Mouse (Mus musculus): ENCODE data around the gene Tmem255b.

The Tmem255b gene

DNA sequence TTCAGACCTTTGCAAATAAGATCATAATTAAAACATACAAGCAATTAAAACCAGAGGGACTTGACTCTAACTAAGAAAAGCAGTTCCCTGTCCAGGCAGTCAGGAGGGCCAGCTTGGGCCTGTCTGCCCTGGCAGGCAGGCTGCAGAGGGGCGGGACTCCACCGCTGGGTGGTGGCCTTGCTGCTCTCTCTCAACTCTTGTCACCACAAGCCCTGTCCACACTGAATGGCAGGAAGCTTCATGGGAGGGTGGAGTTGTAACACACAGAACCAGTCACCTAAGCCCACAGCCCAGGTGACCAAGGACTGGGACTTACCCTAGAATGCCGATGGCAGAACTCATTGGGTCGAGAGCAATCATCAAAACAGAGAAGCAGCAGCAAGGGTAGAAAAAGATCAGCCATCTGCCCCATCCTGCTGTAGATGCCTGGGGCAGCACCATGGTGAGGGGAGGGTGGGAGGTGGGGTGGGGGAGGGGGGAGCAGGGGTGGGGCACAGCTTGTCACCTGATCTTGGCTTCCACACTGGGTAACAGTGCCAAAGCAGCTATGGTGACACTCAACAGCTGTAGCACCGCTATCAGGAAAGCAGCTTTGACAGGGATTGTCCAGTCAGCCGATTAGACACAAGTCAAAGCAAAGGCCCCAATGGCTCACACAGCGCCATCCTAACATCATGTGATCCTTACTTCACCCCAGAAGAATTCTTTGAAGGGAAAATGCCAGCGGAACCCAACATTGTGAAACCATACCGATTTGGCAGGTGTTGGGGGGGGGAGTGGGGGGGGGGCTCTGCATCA lies 57.4 kb downstream of the Tmem255b start:
- no peak for DNase-seq

DNA sequence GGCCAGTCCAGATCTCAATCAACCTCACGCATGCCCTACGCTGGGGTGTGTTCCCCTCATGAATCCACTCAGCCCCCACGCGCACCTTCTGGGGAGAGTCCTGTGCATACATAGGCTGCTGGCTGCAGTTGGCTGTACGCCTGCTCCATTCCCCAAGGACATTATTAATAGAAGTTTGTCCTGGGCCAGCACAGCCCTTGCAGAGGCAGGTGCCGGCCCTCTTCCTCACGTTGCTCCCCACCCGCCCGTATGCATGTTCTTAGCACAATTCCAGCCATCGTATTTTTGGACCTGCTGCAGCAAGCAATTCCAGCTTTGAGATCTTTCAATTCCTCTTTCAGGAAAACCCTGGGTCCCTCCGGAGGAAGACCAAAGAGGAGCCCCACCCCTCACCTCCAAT lies 58.0 kb downstream of the Tmem255b start:
- DNase-seq, result no peak

DNA sequence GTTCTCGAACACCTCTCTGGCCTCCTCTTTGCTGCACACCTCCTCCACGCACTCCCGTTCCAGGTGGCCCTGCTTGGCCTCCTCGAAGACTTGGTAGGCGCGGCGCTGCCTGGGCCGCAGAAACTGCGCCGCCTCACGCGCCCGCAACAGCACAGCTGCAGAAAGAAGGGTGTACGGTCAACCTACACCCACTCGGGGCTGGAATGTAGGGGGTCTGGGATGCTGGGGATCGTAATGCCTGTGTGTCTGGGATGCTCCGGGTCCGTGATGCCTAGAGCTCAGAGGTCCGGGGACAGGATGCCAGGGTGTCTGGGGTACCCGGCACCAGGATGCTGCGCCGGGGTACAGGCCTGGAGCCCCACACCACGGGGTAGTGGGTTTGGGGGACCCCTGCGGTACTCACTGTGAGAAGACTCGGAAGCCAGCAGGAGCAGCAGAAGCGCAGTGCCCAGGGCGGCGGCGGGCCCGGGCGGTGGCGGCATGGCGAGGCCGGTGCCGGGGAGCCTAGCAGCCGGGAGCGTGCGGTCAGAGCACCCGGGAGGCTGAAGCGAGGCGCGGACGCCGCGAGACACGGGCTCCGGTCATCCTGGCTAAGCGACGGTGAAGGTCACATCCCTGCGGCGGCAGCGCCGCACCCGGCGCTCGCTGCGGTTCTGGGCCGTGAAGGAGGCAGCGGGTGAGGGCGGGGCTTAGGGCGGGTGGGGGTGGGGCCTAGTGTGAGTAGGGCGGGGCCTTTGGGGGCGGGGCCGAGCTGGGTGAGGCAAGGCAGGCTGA lies 59.1 kb downstream of the Tmem255b start, which contains the start of gene Gas6:
Gene Gas6, minus strand, starts transcription at position 633 of the 774 bp plus-strand sequence.
- peak; percentile 68 for DNase-seq

DNA sequence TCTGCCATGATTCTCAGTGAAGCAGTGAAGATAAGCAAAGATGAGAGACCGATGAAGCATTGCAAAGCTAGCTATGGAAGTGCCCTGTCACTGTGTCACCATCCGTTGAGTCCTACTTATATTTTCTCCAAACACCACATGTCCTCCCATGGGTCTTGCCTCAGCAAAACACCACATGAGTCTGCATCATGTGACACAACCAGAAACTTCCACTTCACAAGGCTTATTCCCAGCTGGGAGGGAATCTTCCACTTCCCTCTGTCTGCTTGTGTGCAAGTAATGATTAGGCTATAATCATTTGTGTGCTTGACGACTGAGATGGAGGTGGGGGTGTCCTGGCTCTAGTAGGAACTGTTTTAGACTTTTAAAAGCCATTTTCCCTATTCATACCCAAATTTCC lies 66.2 kb downstream of the Tmem255b start:
- no peak for DNase-seq

DNA sequence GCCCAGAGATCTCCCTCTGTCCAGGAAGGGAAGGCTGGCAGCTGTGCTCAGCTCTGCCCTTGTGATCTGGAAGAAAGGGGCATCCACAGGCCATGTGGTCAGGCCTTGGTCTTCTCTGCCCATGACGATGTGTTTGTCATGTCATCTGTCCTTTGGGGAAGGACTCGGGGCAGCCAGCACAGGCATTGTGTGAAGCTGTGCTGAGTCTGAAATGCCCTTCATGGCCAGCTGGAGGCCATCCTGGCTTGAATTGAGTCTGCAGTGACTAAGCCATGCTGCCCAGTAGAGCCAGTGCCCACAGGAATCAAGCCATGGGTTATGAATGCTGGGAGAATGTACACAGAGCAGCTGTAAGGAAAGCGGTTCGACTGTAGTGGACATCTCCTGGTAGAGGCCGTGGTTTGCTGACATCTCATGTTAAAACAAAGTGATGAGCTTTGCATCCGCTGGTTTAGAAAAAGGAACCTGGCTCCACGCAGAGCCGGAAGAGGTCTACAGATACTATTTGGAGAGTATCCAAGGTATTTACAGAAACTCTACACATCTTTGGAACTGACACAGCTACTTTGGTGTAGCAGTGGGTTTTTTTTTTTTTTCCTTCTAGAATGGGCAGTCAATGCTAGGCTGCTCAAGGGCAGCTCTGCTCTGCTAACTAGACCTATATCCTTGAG lies 69.1 kb downstream of the Tmem255b start:
- no peak for DNase-seq

DNA sequence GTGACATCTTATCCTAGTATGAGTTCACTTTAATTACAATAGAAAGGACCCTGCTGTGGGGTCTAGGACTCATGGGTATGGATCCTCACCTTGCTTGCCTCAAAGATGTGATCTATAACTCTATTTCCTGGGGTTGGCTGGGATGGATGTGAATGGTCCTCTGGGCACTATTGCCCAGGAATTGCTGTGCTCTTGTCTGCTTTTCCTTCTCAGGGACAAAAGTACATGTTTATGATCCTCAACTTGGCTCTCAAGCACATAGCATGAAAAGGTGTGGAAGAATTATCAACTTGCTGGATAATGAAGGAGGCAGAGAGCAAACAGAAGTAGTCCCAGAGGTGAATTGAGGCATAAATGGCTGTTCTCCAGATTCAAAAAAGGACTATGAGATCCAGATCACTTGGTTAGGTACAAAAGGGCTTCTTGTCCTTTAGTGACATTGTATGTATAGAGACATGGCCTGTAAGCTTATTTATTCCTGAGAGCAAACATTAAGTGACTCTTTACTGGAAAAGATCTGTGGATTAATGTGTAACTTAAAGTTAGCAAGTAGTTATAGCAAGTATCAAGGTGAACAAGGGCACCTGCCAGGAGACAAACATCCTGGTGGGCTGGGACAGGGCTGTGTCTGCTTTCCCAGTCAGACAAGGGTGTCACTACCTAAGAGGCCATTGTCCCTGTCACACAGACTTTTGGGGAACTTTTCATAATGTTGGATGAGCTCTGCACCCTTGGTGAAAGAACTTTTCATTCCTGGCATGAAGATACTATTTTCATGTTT lies 70.1 kb downstream of the Tmem255b start:
- DNase-seq, result no peak

DNA sequence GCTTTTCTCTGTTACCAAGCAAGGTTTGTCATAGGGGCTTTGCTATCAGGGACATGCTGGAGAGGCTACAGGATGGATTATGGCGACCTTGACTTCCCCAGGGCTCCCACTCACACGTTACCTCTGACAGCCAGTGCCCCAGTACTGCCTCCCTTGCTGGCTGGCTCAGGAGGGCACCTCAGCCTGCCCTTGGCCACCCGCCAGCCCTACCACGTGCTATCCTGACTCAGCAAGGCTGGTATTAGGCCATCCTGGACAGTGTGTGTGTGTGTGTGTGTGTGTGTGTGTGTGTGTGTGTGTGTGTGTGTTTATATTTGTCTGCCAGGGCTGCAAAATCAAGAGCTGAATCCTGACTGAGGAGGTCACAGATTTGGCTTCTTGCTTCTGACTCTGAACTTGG lies 71.9 kb downstream of the Tmem255b start:
- no peak for DNase-seq

DNA sequence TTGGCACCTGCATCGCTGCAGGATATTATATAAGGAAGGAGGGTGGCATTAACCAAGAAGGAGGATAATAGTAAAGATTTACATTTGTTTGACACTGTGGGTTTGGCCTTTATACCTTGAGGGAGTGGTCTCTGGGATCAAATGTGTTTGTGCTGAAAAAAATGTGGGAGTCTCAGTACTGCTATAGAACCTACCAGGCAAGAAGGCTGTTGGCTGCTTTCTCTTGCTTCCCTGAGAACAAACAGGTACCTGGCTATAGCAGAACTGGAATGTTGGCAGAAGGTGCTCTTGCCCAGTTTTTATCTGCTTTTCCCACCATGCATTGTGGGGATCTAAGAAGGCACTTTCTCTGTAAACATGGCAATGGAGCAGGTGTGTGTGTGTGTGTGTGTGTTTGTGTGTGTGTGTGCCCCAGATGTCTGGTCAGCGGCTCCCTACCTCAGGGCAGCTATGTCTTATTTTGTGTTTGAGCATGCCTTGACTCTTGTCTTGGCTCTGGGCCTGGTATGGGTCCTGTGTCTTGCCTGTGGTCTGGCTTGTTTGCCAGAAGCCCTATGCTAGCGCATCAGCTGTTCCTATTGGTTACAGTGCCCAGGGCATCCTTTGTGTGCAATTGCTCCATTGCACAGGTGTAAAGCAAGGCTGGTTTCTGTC lies 72.4 kb downstream of the Tmem255b start:
- no peak for DNase-seq

DNA sequence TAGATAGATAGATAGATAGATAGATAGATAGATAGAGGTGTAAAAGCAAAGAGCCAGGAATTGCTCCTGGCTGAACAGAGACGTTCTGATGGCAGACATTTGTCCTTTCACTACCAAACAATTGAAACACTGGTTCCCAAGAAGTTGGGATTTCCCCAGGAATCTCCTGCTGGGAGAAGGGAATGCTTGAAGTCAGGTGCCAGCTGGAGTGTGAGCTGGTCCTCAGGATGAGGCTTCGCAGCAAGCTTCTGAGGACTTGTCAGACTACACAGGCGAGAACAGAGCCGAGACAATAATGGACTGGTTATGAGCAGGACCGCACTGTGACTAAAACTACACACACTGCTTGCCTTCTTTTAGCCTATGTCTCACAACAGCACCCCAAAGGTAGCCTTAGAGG lies 77.0 kb downstream of the Tmem255b start:
- DNase-seq, result no peak

DNA sequence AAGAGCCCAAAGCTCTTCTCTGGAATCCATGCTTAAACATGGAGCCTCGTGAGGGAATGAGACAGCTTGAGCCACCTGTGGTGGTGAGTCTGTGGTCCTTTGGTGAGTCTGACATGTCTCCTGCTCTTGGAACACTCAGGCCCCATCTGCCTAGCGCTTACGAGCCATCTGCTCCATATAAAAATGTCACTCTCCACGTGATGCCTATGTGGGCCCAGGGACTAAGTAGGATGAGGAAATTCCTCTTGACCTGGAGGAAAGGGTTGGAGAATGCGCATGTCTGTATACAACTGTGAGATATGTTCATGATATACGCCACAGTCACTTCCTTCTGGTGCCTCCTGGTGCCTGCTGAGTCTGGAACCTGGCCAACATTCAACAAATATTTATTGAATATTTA lies 77.7 kb downstream of the Tmem255b start:
- no peak for DNase-seq

DNA sequence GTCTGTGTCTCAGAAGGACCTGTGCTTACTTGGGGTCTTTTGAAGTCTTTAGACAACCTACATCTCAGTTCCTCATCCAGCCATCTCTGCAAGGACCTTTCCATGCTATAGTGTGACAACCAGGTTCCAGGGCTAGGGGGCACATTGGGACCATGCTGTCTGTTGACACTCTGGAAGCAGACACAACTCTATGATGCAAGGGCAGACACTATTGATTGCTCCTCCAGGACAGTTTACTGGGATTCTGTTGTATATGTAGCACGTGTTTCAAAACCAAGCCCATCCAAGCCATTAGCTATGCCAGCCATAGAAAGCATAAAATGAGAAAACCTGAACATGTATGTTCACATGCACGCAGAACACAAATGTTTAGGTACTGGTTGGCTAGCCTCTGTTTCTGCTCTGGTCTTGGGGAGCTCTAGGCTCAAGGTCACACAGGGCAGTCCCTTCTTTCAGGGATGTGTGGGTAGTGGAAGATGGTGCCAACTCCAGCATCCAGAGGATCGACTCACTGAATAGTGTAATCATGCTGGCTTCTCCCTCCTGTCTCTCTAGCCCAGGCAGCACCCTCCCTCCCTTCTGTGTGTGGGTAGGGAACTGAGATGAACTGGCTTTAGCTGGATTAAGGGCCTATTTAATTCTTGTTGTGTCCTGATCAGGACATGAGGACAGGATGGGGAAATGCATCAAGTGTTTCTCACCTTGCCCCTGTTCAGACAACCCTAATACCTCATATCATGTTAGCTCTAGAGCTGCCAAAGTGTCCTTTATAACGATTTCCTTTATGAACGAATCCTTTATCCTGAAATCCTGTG lies 78.8 kb downstream of the Tmem255b start:
- no peak for DNase-seq

DNA sequence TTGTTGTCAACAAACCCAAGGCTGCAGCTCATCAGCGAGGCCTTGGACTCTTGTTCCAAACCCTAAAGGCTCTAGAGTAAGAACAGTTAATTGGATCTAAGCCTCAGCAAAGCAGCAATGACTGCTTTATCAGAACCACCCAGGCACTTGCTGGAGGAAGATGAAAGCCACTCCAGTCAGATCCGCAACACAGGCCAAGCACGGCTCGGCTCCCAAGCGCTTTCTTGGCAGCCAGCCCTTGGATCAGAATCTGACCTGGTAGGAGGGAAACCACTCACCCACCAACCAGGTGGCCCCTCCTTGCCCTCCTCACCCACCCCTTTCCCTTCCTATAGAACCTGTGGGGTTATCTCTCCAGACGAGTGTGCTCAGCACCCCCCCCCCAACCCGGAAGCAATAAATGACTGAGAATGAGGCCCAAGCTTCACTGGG lies 81.0 kb downstream of the Tmem255b start:
- no peak for DNase-seq

DNA sequence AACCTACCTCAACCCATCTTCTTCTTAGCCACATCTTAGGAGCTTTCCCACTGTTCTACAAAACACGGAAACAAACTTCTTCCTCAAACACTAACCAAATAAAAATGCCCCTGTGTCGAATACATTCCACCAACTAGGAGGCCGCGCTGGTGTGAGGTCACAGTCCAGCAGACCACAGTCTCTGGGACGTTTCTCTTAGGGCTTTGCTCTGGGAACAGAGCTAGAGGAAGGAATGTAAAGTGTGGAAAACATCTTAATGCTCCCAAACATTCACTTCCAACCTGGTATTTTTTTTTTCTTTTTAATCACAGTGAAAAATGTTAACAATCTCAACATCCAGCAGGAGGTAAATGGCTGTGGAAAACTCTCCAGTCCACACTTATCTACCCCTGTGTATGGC lies 81.7 kb downstream of the Tmem255b start:
- no peak for DNase-seq

DNA sequence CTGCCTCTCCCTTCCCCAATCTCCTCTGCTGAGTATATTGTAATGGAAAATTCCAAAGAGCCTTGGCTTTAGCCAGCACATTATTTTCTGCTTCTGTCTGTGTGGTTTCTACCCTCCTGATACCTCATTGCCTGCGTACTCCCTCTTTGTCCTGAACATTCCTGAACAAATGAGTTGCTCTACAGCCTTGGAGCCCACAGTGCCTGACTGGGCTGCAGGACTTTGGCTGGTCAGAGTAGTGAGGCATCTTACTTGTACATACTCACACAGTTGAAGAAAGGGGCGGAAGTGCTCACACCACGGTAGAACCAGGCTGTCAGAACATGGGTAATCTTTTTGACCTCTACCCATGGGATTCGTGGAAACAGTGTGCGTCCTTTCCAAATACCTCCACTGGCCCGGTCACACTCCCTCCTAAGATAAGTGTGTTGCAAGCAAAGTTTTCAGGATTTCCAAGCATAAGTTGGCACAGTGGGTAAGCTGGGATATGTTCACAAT lies 82.3 kb downstream of the Tmem255b start:
- no peak for DNase-seq

All from right cerebral cortex, adult 18-20 months (tissue).